30 mouse cellular contexts compared by ENCODE assay signal in the genomic region with DNA sequence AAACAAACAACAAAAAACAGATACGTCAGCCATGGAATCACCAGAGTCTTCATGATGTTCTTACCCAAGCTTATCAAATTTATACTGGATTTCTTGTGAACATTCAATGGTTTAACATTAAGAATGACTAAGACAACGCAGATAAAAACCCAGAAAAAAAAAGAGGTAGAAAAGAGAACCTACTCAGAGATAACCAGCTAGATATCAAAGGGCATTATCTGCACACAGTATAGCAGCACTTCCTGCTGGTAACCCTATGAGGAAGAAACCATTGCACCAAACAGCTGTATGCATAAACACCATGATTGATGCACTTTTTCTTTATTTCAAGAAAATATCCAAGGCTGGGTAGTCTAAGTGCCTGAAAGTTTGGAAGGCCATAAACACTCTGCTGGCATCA.
"Had no signal": no experiment of that assay in that cellular context is flagged by ENCODE, and none has a peak within 500 bp of the region (broad histone marks: within the 10 kb centered on the region; RNA-seq: fewer than 3 reads in every experiment).

No protein-coding gene starts in this region.

- H3K9me3 ChIP-seq: limb, embryonic 10.5 days; limb, embryonic 12.5 days; limb, embryonic 13.5 days; limb, embryonic 15.5 days; liver, embryonic 12.5 days; liver, embryonic 15.5 days; lung, embryonic 15.5 days; megakaryocyte, embryonic 14.5 days; midbrain, embryonic 10.5 days; midbrain, embryonic 12.5 days; midbrain, embryonic 13.5 days; midbrain, embryonic 15.5 days; neural tube, embryonic 12.5 days had no signal

- H3K9ac ChIP-seq: limb, embryonic 12.5 days; limb, embryonic 13.5 days; limb, embryonic 15.5 days; liver, embryonic 12.5 days; liver, embryonic 13.5 days; liver, embryonic 14.5 days; liver, embryonic 15.5 days; liver, postnatal 0 days; lung, embryonic 14.5 days; lung, embryonic 15.5 days; midbrain, embryonic 12.5 days; midbrain, embryonic 13.5 days; midbrain, embryonic 15.5 days; neural tube, embryonic 12.5 days had no signal

- H3K36me3 ChIP-seq: limb, embryonic 10.5 days; limb, embryonic 12.5 days; limb, embryonic 13.5 days; limb, embryonic 15.5 days; liver, embryonic 12.5 days; liver, embryonic 13.5 days; liver, embryonic 15.5 days; lung, embryonic 15.5 days; midbrain, embryonic 10.5 days; midbrain, embryonic 12.5 days; midbrain, embryonic 13.5 days; midbrain, embryonic 15.5 days; neural tube, embryonic 12.5 days had no signal

- H3K4me1 ChIP-seq: limb, embryonic 10.5 days; limb, embryonic 12.5 days; limb, embryonic 13.5 days; limb, embryonic 15.5 days; liver, embryonic 12.5 days; liver, embryonic 13.5 days; liver, embryonic 15.5 days; lung, embryonic 15.5 days; megakaryocyte, embryonic 14.5 days; midbrain, embryonic 10.5 days; midbrain, embryonic 12.5 days; midbrain, embryonic 13.5 days; midbrain, embryonic 15.5 days; neural tube, embryonic 12.5 days had no signal

- ATAC-seq: liver, embryonic 12.5 days; liver, postnatal 0 days; lung, postnatal 0 days; midbrain, embryonic 13.5 days; midbrain, embryonic 15.5 days; midbrain, embryonic 16.5 days had no signal

- DNase-seq: left cerebral cortex, postnatal 4 days; liver; liver, embryonic 13.5 days; liver, postnatal 0 days; lung, adult 18-20 months; lung, adult 2 months; lung, embryonic 14.5 days; lung, postnatal 10 days; lung, postnatal 14 days; lung, postnatal 36 days; lung, postnatal 4 days; midbrain, embryonic 14.5 days had no signal

- H3K27me3 ChIP-seq: limb, embryonic 12.5 days; limb, embryonic 13.5 days; limb, embryonic 15.5 days; liver, embryonic 12.5 days; liver, embryonic 13.5 days; liver, embryonic 15.5 days; lung, embryonic 15.5 days; megakaryocyte, embryonic 14.5 days; midbrain, embryonic 12.5 days; midbrain, embryonic 13.5 days; midbrain, embryonic 15.5 days; neural tube, embryonic 12.5 days had no signal

- H3K27ac ChIP-seq: limb, embryonic 10.5 days; limb, embryonic 12.5 days; limb, embryonic 13.5 days; limb, embryonic 15.5 days; liver, embryonic 12.5 days; liver, embryonic 13.5 days; liver, embryonic 14.5 days; liver, embryonic 15.5 days; lung, embryonic 15.5 days; macrophage; midbrain, embryonic 10.5 days; midbrain, embryonic 12.5 days; midbrain, embryonic 13.5 days; midbrain, embryonic 15.5 days; neural tube, embryonic 12.5 days had no signal

- H3K4me3 ChIP-seq: limb, embryonic 10.5 days; limb, embryonic 12.5 days; limb, embryonic 13.5 days; limb, embryonic 15.5 days; liver, embryonic 12.5 days; liver, embryonic 13.5 days; liver, embryonic 15.5 days; lung, embryonic 15.5 days; megakaryocyte, embryonic 14.5 days; midbrain, embryonic 10.5 days; midbrain, embryonic 12.5 days; midbrain, embryonic 13.5 days; midbrain, embryonic 15.5 days; myocyte; neural tube, embryonic 12.5 days had no signal
